Mouse (Mus musculus) CH12.LX (cell line): ENCODE data around the gene Pam. TPM values are rescaled to one million over a fixed set of nuclear protein-coding genes. Genes with fewer than 3 reads are reported as not detected.

Experiments used
- DNase-seq: peaks from one replicate; pipeline ENCODE4 v3.0.0-alpha.2; 2013; ENCODE audit errors: extremely low read depth
- H3K27ac ChIP-seq: 2 replicates; pipeline ENCODE4 v1.5.1; 2012; ENCODE audit warnings: low read depth, mild to moderate bottlenecking, control low read depth, moderate library complexity; ENCODE audit not compliant: insufficient read depth
- H3K27me3 ChIP-seq: replicated peaks from 2 replicates; pipeline ENCODE3; 2012; ENCODE audit warnings: inconsistent platforms
- H3K36me3 ChIP-seq, 2 experiments: replicated peaks in 1 of 2; 2 replicates each; pipeline versions ENCODE3 to v1.6.1; 2012; ENCODE audit warnings: inconsistent platforms in 1 of 2, low read length in 1 of 2, mild to moderate bottlenecking in 1 of 2, mixed read lengths in 1 of 2, moderate library complexity in 1 of 2; ENCODE audit not compliant: control insufficient read depth in 1 of 2, insufficient read depth in 1 of 2
- H3K4me1 ChIP-seq, 2 experiments: 2 replicates each; pipeline ENCODE4 v1.6.1; 2012; ENCODE audit warnings: inconsistent platforms in 1 of 2, moderate library complexity in 1 of 2; ENCODE audit not compliant: insufficient read depth in 2 of 2, control insufficient read depth in 1 of 2
- H3K4me2 ChIP-seq: 2 replicates; pipeline ENCODE4 v1.6.1; 2012; ENCODE audit warnings: low read depth, mild to moderate bottlenecking, control low read depth; ENCODE audit not compliant: poor library complexity, insufficient read depth, severe bottlenecking
- H3K4me3 ChIP-seq, 3 experiments: fragments of 150-350 bp in 1 of 3; sonication (generic) in 1 of 3; replicated peaks in 1 of 3; 2 replicates each; pipeline versions ENCODE3 to v1.5.1; 2011 to 2012; ENCODE audit warnings: low read depth in 2 of 3, low read length in 2 of 3, mild to moderate bottlenecking in 2 of 3, moderate library complexity in 2 of 3, control low read depth in 1 of 3, improper control_type of control experiment in 1 of 3, inconsistent platforms in 1 of 3, mixed read lengths in 1 of 3; ENCODE audit not compliant: poor library complexity in 1 of 3
- H3K79me2 ChIP-seq: replicated peaks from 2 replicates; pipeline ENCODE4 v1.6.1; 2012; ENCODE audit warnings: mild to moderate bottlenecking, moderate library complexity; ENCODE audit not compliant: control insufficient read depth, poor library complexity, insufficient read depth, severe bottlenecking; ENCODE audit errors: extremely low read depth
- H3K9ac ChIP-seq: 2 replicates; pipeline ENCODE4 v1.6.1; 2012; ENCODE audit warnings: low read depth, mild to moderate bottlenecking, control low read depth, moderate library complexity; ENCODE audit not compliant: insufficient read depth
- H3K9me3 ChIP-seq: replicated peaks from 2 replicates; pipeline ENCODE3; 2012; ENCODE audit warnings: low read length, inconsistent platforms, mixed read lengths
- CHD2 ChIP-seq: IDR thresholded peaks from 2 replicates; pipeline ENCODE4 v1.6.1; 2011; ENCODE audit warnings: low read length, improper control_type of control experiment
- CTCF ChIP-seq, 2 experiments: IDR thresholded peaks in 1 of 2; conservative IDR thresholded peaks in 1 of 2; 2 replicates each; pipeline ENCODE4 v1.5.1; 2011 to 2012; ENCODE audit warnings: low read depth in 2 of 2, low read length in 2 of 2, improper control_type of control experiment in 1 of 2, inconsistent platforms in 1 of 2, mild to moderate bottlenecking in 1 of 2, moderate library complexity in 1 of 2
- E2F4 ChIP-seq: IDR thresholded peaks from 2 replicates; pipeline ENCODE4 v1.6.1; 2011; ENCODE audit warnings: low read depth, low read length, improper control_type of control experiment; ENCODE audit not compliant: insufficient replicate concordance
- ELF1 ChIP-seq: IDR thresholded peaks from 2 replicates; pipeline ENCODE4 v1.6.1; 2014; ENCODE audit warnings: low read depth, mild to moderate bottlenecking, inconsistent platforms, low read length, improper control_type of control experiment
- ETS1 ChIP-seq: conservative IDR thresholded peaks from 2 replicates; pipeline ENCODE4 v1.6.1; 2012; ENCODE audit warnings: low read depth, mild to moderate bottlenecking, inconsistent platforms, low read length, improper control_type of control experiment, moderate library complexity
- GABPA ChIP-seq: IDR thresholded peaks from 2 replicates; pipeline ENCODE4 v1.6.1; 2012; ENCODE audit warnings: low read depth, low read length, improper control_type of control experiment, inconsistent platforms; ENCODE audit not compliant: insufficient replicate concordance
- HCFC1 ChIP-seq: IDR thresholded peaks from 2 replicates; pipeline ENCODE4 v1.6.1; 2012; ENCODE audit warnings: low read depth, mild to moderate bottlenecking, inconsistent platforms, low read length, improper control_type of control experiment
- IRF4 ChIP-seq: IDR thresholded peaks from 2 replicates; pipeline ENCODE4 v1.6.1; 2014; ENCODE audit warnings: low read depth, mild to moderate bottlenecking, inconsistent platforms, low read length, improper control_type of control experiment
- JUND ChIP-seq: conservative IDR thresholded peaks from 2 replicates; pipeline ENCODE4 v1.6.1; 2011; ENCODE audit warnings: low read depth, low read length, improper control_type of control experiment
- MAFK ChIP-seq: IDR thresholded peaks from 2 replicates; pipeline ENCODE4 v1.6.1; 2011; ENCODE audit warnings: low read length, improper control_type of control experiment; ENCODE audit not compliant: insufficient replicate concordance
- MAZ ChIP-seq: IDR thresholded peaks from 2 replicates; pipeline ENCODE4 v1.6.1; 2012; ENCODE audit warnings: low read depth, mild to moderate bottlenecking, inconsistent platforms, low read length, improper control_type of control experiment, moderate library complexity
- MXI1 ChIP-seq: IDR thresholded peaks from 2 replicates; pipeline ENCODE4 v1.6.1; 2011; ENCODE audit warnings: mild to moderate bottlenecking, low read depth, low read length, improper control_type of control experiment
- MYC ChIP-seq: IDR thresholded peaks from 2 replicates; pipeline ENCODE4 v1.6.1; 2011; ENCODE audit warnings: low read depth, mild to moderate bottlenecking, improper control_type of control experiment, low read length
- NELFE ChIP-seq: IDR thresholded peaks from 2 replicates; pipeline ENCODE4 v1.6.1; 2011; ENCODE audit warnings: low read depth, low read length, improper control_type of control experiment
- POLR2A ChIP-seq: IDR thresholded peaks from 2 replicates; pipeline ENCODE4 v1.6.1; 2011; ENCODE audit warnings: low read depth, mild to moderate bottlenecking, improper control_type of control experiment, low read length
- POLR2AphosphoS2 ChIP-seq: IDR thresholded peaks from 2 replicates; pipeline ENCODE4 v1.6.1; 2011; ENCODE audit warnings: low read depth, low read length, improper control_type of control experiment
- SIN3A ChIP-seq: IDR thresholded peaks from 2 replicates; pipeline ENCODE4 v1.6.1; 2012; ENCODE audit warnings: low read length, improper control_type of control experiment, inconsistent platforms
- SMC3 ChIP-seq: IDR thresholded peaks from 2 replicates; pipeline ENCODE4 v1.6.1; 2011; ENCODE audit warnings: low read depth, low read length, improper control_type of control experiment
- TCF12 ChIP-seq: IDR thresholded peaks from 2 replicates; pipeline ENCODE4 v1.6.1; 2014; ENCODE audit warnings: low read depth, mild to moderate bottlenecking, inconsistent platforms, low read length, improper control_type of control experiment
- UBTF ChIP-seq: IDR thresholded peaks from 2 replicates; pipeline ENCODE4 v1.6.1; 2012; ENCODE audit warnings: low read depth, mild to moderate bottlenecking, inconsistent platforms, low read length, improper control_type of control experiment, moderate library complexity
- ZC3H11A ChIP-seq: IDR thresholded peaks from 2 replicates; pipeline ENCODE4 v1.6.1; 2012; ENCODE audit warnings: low read depth, mild to moderate bottlenecking, inconsistent platforms, low read length, improper control_type of control experiment
- ZMIZ1 ChIP-seq: IDR thresholded peaks from 2 replicates; pipeline ENCODE4 v1.6.1; 2012; ENCODE audit warnings: low read depth, mild to moderate bottlenecking, inconsistent platforms, low read length, improper control_type of control experiment
- dilution Hi-C: fragments of 300-500 bp; cut with MboI; formaldehyde crosslinking; loops from 2 replicates; pipeline ENCODE4 v1.14.3; 2020; ENCODE audit warnings: low sequenced_read_pairs; ENCODE audit not compliant: extremely low pct_unique_long_range_greater_than_20kb, extremely low pct_ligation_motif_present
- in situ Hi-C: fragments of 300-500 bp; cut with MboI; formaldehyde crosslinking; loops from 3 replicates; pipeline ENCODE4 v1.14.3; 2019; ENCODE audit warnings: low sequenced_read_pairs, low pct_ligation_motif_present, low pct_unique_long_range_greater_than_20kb, mixed read lengths
- polyA plus RNA-seq: library from polyadenylated mRNA; unstranded; fragments of >175 nt; gene quantifications from 2 replicates; pipeline ENCODE4 v1.2.1, GENCODE M21; 2012; ENCODE audit warnings: low read depth; ENCODE audit not compliant: insufficient read length
- total RNA-seq, 2 experiments: library from RNA; depleted of rRNA; stranded (reverse); fragments of 300-350 nt in 1 of 2; fragments of >200 nt in 1 of 2; gene quantifications; 2 replicates each; pipeline ENCODE4 v1.2.3; 2012 to 2014

The Pam gene
- total and polyA plus RNA-seq, 3 experiments, result 0.24 TPM; not detected in 2

- no peak for DNase-seq
- no peaks in the 10 kb centered on the region for H3K36me3 ChIP-seq
- TF ChIP-seq E2F4 (no peak), SIN3A (no peak), UBTF (no peak), ZMIZ1 (no peak), ELF1 (no peak), CTCF (conservative IDR thresholded peaks at IDR 0.05 in 1 of 2, IDR thresholded peaks at IDR 0.05 in 1 of 2; ENCODE audit: low read depth in 2 of 2, low read length in 2 of 2) (no peak), MYC (no peak), GABPA (no peak)
- peaks cover 27% of the 10 kb centered on the region for H3K9me3 ChIP-seq
- no peak overlapping the region for H3K9ac ChIP-seq
- H3K4me1 ChIP-seq, result no peaks in the 10 kb centered on the region
- H3K27ac ChIP-seq, result no peak overlapping the region
- no peaks in the 10 kb centered on the region for H3K79me2 ChIP-seq
- dilution Hi-C loops (no loop called here), in situ Hi-C loops (no loop called here)
- H3K4me2 ChIP-seq, result no peak overlapping the region
- H3K4me3 ChIP-seq, result no peak overlapping the region
- H3K27me3 ChIP-seq, result no peaks in the 10 kb centered on the region
Observed at GRCm38 (mm10) chr1:98119595-98119994, 24.1 kb upstream of the Pam start.

DNA sequence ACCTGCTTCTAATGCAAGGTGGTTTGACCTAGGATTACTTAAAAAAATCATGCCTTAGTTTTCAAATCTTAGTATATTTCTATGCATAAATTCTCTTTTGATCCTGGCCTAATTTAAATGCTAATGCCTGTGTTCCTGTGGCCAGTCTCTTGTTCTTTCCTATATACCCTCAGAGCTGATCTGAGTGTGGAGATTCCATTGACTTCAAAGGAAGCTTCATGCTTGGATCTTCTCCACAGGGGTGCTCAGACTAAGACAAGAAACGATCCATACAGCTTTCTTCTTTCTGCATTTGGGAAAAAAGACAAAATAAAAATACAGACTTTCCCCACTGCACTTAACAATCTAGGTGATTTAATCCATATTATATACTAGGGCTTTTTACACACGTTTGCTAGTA lies 12.2 kb upstream of the Pam start:
- H3K79me2 ChIP-seq, result no peaks in the 10 kb centered on the region
- no peaks in the 10 kb centered on the region for H3K27me3 ChIP-seq
- no peak overlapping the region for H3K4me3 ChIP-seq
- no peak overlapping the region for H3K9ac ChIP-seq
- TF ChIP-seq HCFC1 (no peak), ZC3H11A (no peak), JUND (no peak), POLR2A (no peak), MAZ (no peak), UBTF (no peak), CHD2 (no peak)
- dilution Hi-C loops (no loop called here), in situ Hi-C loops (no loop called here)
- no peak overlapping the region for H3K27ac ChIP-seq
- no peaks in the 10 kb centered on the region for H3K36me3 ChIP-seq
- peaks cover 24% of the 10 kb centered on the region for H3K9me3 ChIP-seq
- H3K4me2 ChIP-seq, result no peak overlapping the region
- DNase-seq, result no peak
- H3K4me1 ChIP-seq, result no peaks in the 10 kb centered on the region

GRCm38 (mm10) chr1:98099441-98099840 lies 4.0 kb upstream of the Pam start:
- H3K79me2 ChIP-seq, result no peaks in the 10 kb centered on the region
- dilution Hi-C loops, result no loop called here

More at GRCm38 (mm10) chr1:98099441-98099840, 4.0 kb upstream of the Pam start:
- Histone ChIP-seq H3K9me3 (peaks cover 59% of the 10 kb centered on the region), H3K27ac (no peak overlapping the region), H3K4me2 (no peak overlapping the region), H3K4me1 (no peaks in the 10 kb centered on the region), H3K4me3 (no peak overlapping the region), H3K9ac (no peak overlapping the region), H3K36me3 (no peaks in the 10 kb centered on the region), H3K27me3 (no peaks in the 10 kb centered on the region)
- DNase-seq, result no peak
- TF ChIP-seq ELF1 (no peak), MXI1 (no peak), NELFE (no peak), POLR2A (no peak), JUND (no peak), ETS1 (no peak), MAFK (no peak), SMC3 (no peak), TCF12 (no peak), SIN3A (no peak), POLR2AphosphoS2 (no peak), IRF4 (no peak)
- in situ Hi-C loops, result no loop called here
